ENCODE assay signal across 24 mouse cellular contexts in the genomic region with DNA sequence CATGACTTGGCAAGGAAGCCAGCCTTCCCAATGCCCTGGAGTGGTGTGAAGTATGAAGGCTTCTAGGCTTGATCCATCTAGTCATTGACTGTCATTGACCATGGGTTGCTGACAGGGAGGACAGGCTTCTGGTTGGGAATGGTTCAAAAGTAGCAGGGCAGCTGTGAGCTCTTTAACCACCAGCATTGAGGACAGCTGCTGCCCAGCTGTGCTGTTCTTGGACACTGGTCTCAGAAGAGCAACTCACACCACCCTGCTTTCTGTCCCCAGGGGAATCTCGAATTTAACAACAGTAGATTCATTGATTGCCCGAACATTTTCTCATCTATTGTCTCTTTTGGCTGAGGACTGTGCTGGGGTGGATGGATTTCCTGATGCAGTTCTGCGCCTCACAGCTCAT. TPM values are rescaled to one million over a fixed set of nuclear protein-coding genes. Genes with fewer than 3 reads are reported as not detected.
"Had no signal": no experiment of that assay in that cellular context is flagged by ENCODE, and none has a peak within 500 bp of the region (broad histone marks: within the 10 kb centered on the region; RNA-seq: fewer than 3 reads in every experiment).

No protein-coding gene starts in this region.

- H3K36me3 ChIP-seq: kidney, embryonic 15.5 days; liver, embryonic 13.5 days; midbrain, embryonic 15.5 days; neural tube, embryonic 13.5 days; stomach, embryonic 15.5 days had no signal

- H3K27me3 ChIP-seq: midbrain, embryonic 15.5 days; stomach, embryonic 15.5 days had no signal

- H3K4me3 ChIP-seq: kidney, embryonic 15.5 days; left cerebral cortex, adult 2 months; liver, embryonic 13.5 days; megakaryocyte, embryonic 14.5 days; midbrain, embryonic 15.5 days; neural tube, embryonic 13.5 days; stomach, embryonic 15.5 days had no signal

- ATAC-seq: liver, postnatal 0 days; midbrain, embryonic 15.5 days had no signal

- H3K4me2 ChIP-seq: kidney, embryonic 15.5 days; liver, embryonic 13.5 days; midbrain, embryonic 11.5 days; midbrain, embryonic 15.5 days; neural tube, embryonic 13.5 days; stomach, embryonic 15.5 days had no signal

- H3K27ac ChIP-seq: kidney, embryonic 15.5 days; left cerebral cortex, adult 2 months; liver, embryonic 13.5 days; macrophage; midbrain, embryonic 15.5 days; neural tube, embryonic 13.5 days; stomach, embryonic 15.5 days had no signal

- H3K9ac ChIP-seq: kidney, embryonic 15.5 days; liver, embryonic 13.5 days; liver, postnatal 0 days; midbrain, embryonic 15.5 days; neural tube, embryonic 13.5 days; stomach, embryonic 15.5 days had no signal

- H3K9me3 ChIP-seq: kidney, embryonic 15.5 days; liver, embryonic 13.5 days; midbrain, embryonic 15.5 days; neural tube, embryonic 13.5 days; stomach, embryonic 15.5 days had no signal

- DNase-seq: kidney, adult 2 months; kidney, postnatal 14 days; liver; liver, embryonic 13.5 days; liver, postnatal 0 days; retina, postnatal 1 day; right cerebral cortex, postnatal 4 days; thymus, adult 2 months; thymus, postnatal 25 days had no signal

- H3K4me1 ChIP-seq: kidney, embryonic 15.5 days; liver, embryonic 13.5 days; stomach, embryonic 15.5 days had no signal

RNA-seq across cellular contexts. Expression of a gene that starts 43.5 kb away (rescaled TPM):
- polyA plus RNA-seq: macrophage had no signal

RNA-seq across cellular contexts. Expression of a gene that starts 51.1 kb away (rescaled TPM):
- total RNA-seq: layer of hippocampus, postnatal 25 days; left cerebral cortex, adult 2 months; left cerebral cortex, postnatal 14 days; monocyte, adult 5-6 weeks had no signal
- polyA plus RNA-seq: kidney, adult 2 months; kidney, embryonic 15.5 days; large intestine, adult 2 months; limb, embryonic 11.5 days; liver, embryonic 13.5 days; liver, postnatal 0 days; macrophage; midbrain, embryonic 11.5 days; neural tube, embryonic 13.5 days; spleen, adult 2 months; thymus, adult 2 months; urinary bladder, adult 2 months had no signal

RNA-seq across cellular contexts. Expression of a gene that starts 51.2 kb away (rescaled TPM):
- total RNA-seq: layer of hippocampus, postnatal 25 days; left cerebral cortex, adult 2 months; left cerebral cortex, postnatal 14 days; monocyte, adult 5-6 weeks had no signal
- polyA plus RNA-seq: kidney, embryonic 15.5 days; large intestine, adult 2 months; limb, embryonic 11.5 days; liver, embryonic 13.5 days; liver, postnatal 0 days; macrophage; midbrain, embryonic 11.5 days; midbrain, embryonic 15.5 days; neural tube, embryonic 13.5 days; spleen, adult 2 months; stomach, embryonic 15.5 days; urinary bladder, adult 2 months had no signal

RNA-seq across cellular contexts. Expression of a gene that starts 52.4 kb away (rescaled TPM):
- total RNA-seq: layer of hippocampus, postnatal 25 days; left cerebral cortex, adult 2 months; left cerebral cortex, postnatal 14 days; monocyte, adult 5-6 weeks had no signal
- polyA plus RNA-seq: kidney, adult 2 months; kidney, embryonic 15.5 days; large intestine, adult 2 months; liver, embryonic 13.5 days; liver, postnatal 0 days; macrophage; midbrain, embryonic 11.5 days; spleen, adult 2 months; stomach, embryonic 15.5 days; thymus, adult 2 months; urinary bladder, adult 2 months had no signal

RNA-seq across cellular contexts. Expression of a gene that starts 58.9 kb away (rescaled TPM):
- total RNA-seq: monocyte, adult 5-6 weeks had no signal
- polyA plus RNA-seq: macrophage had no signal
